9 mouse cellular contexts compared by ENCODE assay signal in the genomic region with DNA sequence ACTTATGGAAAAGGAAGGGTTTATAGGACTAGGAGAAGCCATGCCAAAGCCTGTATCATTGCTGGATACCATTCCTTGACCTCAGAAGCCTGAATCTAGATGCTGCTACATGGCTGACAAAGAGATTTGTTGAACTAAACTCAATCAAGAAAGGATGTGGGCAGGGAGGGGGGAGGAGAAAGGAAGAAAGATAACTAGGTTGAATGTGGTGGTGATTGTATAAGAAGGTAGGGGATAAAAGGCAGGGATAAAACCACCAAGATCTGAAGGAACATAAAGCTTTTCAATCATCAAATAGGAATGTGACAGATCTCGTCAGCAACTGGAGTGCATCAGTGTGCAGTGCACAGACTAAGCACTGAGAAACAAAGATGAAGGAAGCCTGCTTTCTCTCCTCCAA.
"Had no signal": no experiment of that assay in that cellular context is flagged by ENCODE, and none has a peak within 500 bp of the region (broad histone marks: within the 10 kb centered on the region; RNA-seq: fewer than 3 reads in every experiment).

No protein-coding gene starts in this region.

- DNase-seq: kidney, adult 2 months; kidney, postnatal 36 days; liver; lung, adult 18-20 months; lung, postnatal 10 days; lung, postnatal 36 days; right cerebral cortex, adult 18-20 months; right cerebral cortex, postnatal 14 days; spleen, adult 18-20 months had no signal
